Mouse (Mus musculus) hindbrain, postnatal 0 days (tissue): ENCODE data around the gene Aldh3b3. TPM values are rescaled to one million over a fixed set of nuclear protein-coding genes. Genes with fewer than 3 reads are reported as not detected.

Source experiments
- ATAC-seq: fragments of 200-750 bp; cut with Nextera tagmentation; 2 replicates; pipeline ENCODE4 v1.8.0; 2017; ENCODE audit warnings: mild to moderate bottlenecking, moderate TSS enrichment, moderate library complexity
- DNase-seq: peaks from one replicate; pipeline ENCODE4 v3.0.0-alpha.2; 2015; ENCODE audit warnings: low spot score
- H3K27ac ChIP-seq: fragments of 300-500 bp; sonication (generic); 2 replicates; pipeline ENCODE4 v1.5.1; 2014; ENCODE audit warnings: mild to moderate bottlenecking
- H3K27me3 ChIP-seq: fragments of 300-500 bp; sonication (generic); 2 replicates; pipeline ENCODE4 v1.6.1; 2014; ENCODE audit warnings: low read length, mixed read lengths; ENCODE audit not compliant: insufficient read depth
- H3K36me3 ChIP-seq: fragments of 300-500 bp; sonication (generic); 2 replicates; pipeline ENCODE4 v1.6.1; 2014; ENCODE audit warnings: low read length, mixed read lengths; ENCODE audit not compliant: insufficient read depth
- H3K4me1 ChIP-seq: fragments of 300-500 bp; sonication (generic); 2 replicates; pipeline ENCODE4 v1.6.1; 2014; ENCODE audit warnings: antibody characterized with exemption, low read length, mixed read lengths; ENCODE audit not compliant: insufficient read depth
- H3K4me2 ChIP-seq: fragments of 300-500 bp; sonication (generic); 2 replicates; pipeline ENCODE4 v1.6.1; 2014; ENCODE audit warnings: low read depth, mild to moderate bottlenecking, low read length, moderate library complexity, mixed read lengths
- H3K4me3 ChIP-seq: fragments of 300-500 bp; sonication (generic); 2 replicates; pipeline ENCODE4 v1.5.1; 2014; ENCODE audit warnings: low read length
- H3K9ac ChIP-seq: fragments of 300-500 bp; sonication (generic); replicated peaks from 2 replicates; pipeline ENCODE4 v1.6.1; 2014; ENCODE audit warnings: mild to moderate bottlenecking, low read length, moderate library complexity, mixed read lengths
- H3K9me3 ChIP-seq: fragments of 300-500 bp; sonication (generic); 2 replicates; pipeline ENCODE4 v1.6.1; 2016; ENCODE audit warnings: low read length, mixed read lengths
- CTCF ChIP-seq: IDR thresholded peaks from 2 replicates; pipeline ENCODE4 v1.5.1; 2016; ENCODE audit warnings: antibody characterized with exemption, control low read depth, low read depth
- WGBS: fragments of 180-500 bp; shearing (Covaris S2); extraction: QIAGEN DNeasy Blood & Tissue Kit; methylation state at CpG from one replicate; pipeline ENCODE4 v1.1.7; 2014; 5-methylcytosine and 5-hydroxymethylcytosine counted together
- polyA plus RNA-seq: library from polyadenylated mRNA; unstranded; fragments of >200 nt; fragmentation: Nextera tagmentation; extraction: Ambion mirVana; gene quantifications from 2 replicates; pipeline ENCODE4 v1.2.1, GENCODE M21; 2015
- total RNA-seq: library from RNA; depleted of rRNA; stranded (reverse); fragments of >200 nt; gene quantifications from 2 replicates; pipeline ENCODE4 v1.2.3, GENCODE M21; 2014

Gene Aldh3b3
- total and polyA plus RNA-seq, 2 experiments from 2014 or later = not detected

GRCm38 (mm10) chr19:3991966-3992365 lies 33.5 kb downstream of the Aldh3b3 start:
- Histone ChIP-seq H3K4me2 (no peak overlapping the region), H3K36me3 (no peaks in the 10 kb centered on the region), H3K4me3 (no peak overlapping the region), H3K27ac (no peak overlapping the region), H3K4me1 (no peaks in the 10 kb centered on the region), H3K9ac (no peak overlapping the region), H3K27me3 (no peaks in the 10 kb centered on the region), H3K9me3 (no peaks in the 10 kb centered on the region)
- no peak for TF ChIP-seq CTCF
- 93% methylated on average over 3 of the region's 3 CpGs for WGBS
- ATAC-seq (no peak), DNase-seq (no peak)

DNA sequence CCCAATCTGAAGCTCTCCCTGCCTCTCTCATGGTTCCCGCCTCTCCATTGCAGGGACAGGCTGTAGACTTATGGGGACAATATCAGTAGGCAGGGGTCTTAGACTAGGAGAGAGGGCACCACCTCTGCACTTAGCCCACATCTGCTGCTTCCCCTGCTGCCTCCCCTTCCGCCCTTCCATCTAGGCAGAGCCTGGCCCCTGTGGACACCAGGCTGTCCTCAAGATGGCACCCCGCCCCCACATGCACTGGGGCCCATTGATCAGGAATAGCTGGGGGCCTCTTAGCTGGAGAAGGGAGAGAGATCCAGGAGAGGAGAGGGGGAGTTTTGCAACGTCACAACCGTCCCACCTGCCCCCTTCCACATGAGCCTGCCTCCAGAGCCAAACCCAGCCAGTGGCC lies 34.0 kb downstream of the Aldh3b3 start, which contains the start of gene Tbx10:
Tbx10 (plus strand) TSS at position 337 of the 400 bp plus-strand sequence.
- H3K27me3 ChIP-seq = no peaks in the 10 kb centered on the region
- no peak for TF ChIP-seq CTCF
- 61% methylated on average over 5 of the region's 5 CpGs for WGBS
- H3K27ac ChIP-seq = no peak within 1 kb of the TSS
- H3K9ac ChIP-seq = no peak within 1 kb of the TSS
- H3K4me1 ChIP-seq = no peaks in the 10 kb centered on the region
- DNase-seq (no peak), ATAC-seq (no peak)
- H3K36me3 ChIP-seq = no peaks in the 10 kb centered on the region
- no peak within 1 kb of the TSS for H3K4me2 ChIP-seq
- no peaks in the 10 kb centered on the region for H3K9me3 ChIP-seq
- no peak within 1 kb of the TSS for H3K4me3 ChIP-seq

DNA sequence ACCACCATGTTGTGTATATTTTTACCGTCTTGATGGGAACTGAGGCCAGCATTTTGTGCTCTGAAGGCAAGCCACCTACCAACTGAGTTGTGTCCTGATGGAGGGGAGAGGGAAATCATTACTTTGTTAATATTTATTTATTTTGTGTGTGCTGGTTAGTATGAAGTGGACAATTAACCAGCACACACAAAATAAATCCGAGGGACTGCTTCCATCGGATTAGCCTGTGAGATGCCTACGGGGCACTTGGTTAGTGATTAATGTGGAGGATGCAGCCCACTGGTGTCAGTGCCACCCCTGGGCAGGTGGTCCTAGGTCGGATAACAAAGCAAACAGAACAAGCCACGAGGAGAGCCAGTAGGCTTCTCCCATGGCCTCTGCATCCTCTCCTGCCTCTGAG lies 36.5 kb downstream of the Aldh3b3 start:
- Histone ChIP-seq H3K4me3 (no peak overlapping the region), H3K27me3 (no peaks in the 10 kb centered on the region), H3K4me1 (0 out of 2 replicates have a peak, but pooled peaks cover 4% of the 10 kb centered on the region), H3K4me2 (no peak overlapping the region), H3K27ac (no peak overlapping the region), H3K9ac (no peak overlapping the region), H3K36me3 (no peaks in the 10 kb centered on the region), H3K9me3 (no peaks in the 10 kb centered on the region)
- DNase-seq = no peak
- no peak for TF ChIP-seq CTCF
- ATAC-seq = no peak
- 77% methylated on average over 6 of the region's 6 CpGs for WGBS

GRCm38 (mm10) chr19:3995505-3995904 lies 37.1 kb downstream of the Aldh3b3 start:
- H3K27me3 ChIP-seq = no peaks in the 10 kb centered on the region
- no peak for ATAC-seq
- WGBS = 87% methylated on average over 3 of the region's 3 CpGs

DNA sequence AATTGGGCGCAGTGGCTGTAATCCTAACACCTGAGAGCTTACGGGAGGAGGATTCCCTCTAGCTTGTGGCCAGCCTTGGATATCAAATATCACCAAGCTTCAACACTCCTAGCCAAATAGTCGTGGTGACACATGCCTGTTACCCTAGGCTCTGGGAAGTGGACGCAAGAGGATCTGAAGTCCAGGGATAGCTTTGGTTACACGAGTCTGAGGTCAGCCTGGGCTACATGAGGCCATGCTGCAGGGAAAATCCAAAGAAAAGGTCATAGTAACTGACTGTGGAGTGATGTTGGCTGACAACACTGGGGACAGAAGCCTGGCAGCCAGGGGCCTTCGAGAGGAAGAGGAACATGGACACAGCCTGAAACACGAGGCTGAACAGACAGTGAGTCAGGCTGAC lies 37.7 kb downstream of the Aldh3b3 start:
- no peak for TF ChIP-seq CTCF
- Histone ChIP-seq H3K4me3 (no peak overlapping the region), H3K27me3 (no peaks in the 10 kb centered on the region), H3K36me3 (no peaks in the 10 kb centered on the region), H3K9me3 (no peaks in the 10 kb centered on the region), H3K27ac (no peak overlapping the region), H3K4me1 (peaks cover 6% of the 10 kb centered on the region; the same call in 1 of the 2 replicates), H3K9ac (no peak overlapping the region), H3K4me2 (no peak overlapping the region)
- DNase-seq (no peak), ATAC-seq (no peak)
- 74% methylated on average over 7 of the region's 7 CpGs for WGBS

More at GRCm38 (mm10) chr19:3995505-3995904, 37.1 kb downstream of the Aldh3b3 start:
- Histone ChIP-seq H3K27ac (no peak overlapping the region), H3K9ac (no peak overlapping the region), H3K4me2 (no peak overlapping the region), H3K9me3 (no peaks in the 10 kb centered on the region), H3K36me3 (no peaks in the 10 kb centered on the region), H3K4me1 (0 out of 2 replicates have a peak, but pooled peaks cover 4% of the 10 kb centered on the region), H3K4me3 (no peak overlapping the region)
- no peak for DNase-seq
- no peak for TF ChIP-seq CTCF

DNA sequence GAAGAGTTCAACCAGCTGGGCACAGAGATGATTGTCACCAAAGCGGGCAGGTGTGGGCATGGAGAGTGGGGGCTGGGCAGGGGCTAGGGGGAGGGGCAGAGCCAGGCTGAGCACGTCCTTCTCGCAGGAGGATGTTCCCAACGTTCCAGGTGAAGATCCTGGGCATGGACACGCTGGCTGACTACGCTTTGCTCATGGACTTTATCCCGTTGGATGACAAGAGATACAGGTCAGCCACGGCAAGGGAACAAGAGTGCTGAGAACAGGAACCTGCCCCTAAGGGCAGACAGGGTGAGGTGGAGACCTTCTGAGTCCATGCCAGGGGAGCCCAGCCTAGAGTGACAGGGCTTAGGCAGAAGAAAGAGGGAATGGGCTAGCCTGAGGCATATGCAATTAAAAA lies 38.3 kb downstream of the Aldh3b3 start:
- H3K9ac ChIP-seq = no peak overlapping the region
- no peaks in the 10 kb centered on the region for H3K36me3 ChIP-seq
- peaks cover 12% of the 10 kb centered on the region; the same call in 1 of the 2 replicates for H3K4me1 ChIP-seq
- no peak overlapping the region for H3K4me2 ChIP-seq
- 81% methylated on average over 8 of the region's 8 CpGs for WGBS
- H3K27me3 ChIP-seq = no peaks in the 10 kb centered on the region
- ATAC-seq = no peak
- TF ChIP-seq CTCF = no peak
- no peak for DNase-seq
- no peaks in the 10 kb centered on the region for H3K9me3 ChIP-seq
- H3K4me3 ChIP-seq = no peak overlapping the region
- H3K27ac ChIP-seq = no peak overlapping the region

DNA sequence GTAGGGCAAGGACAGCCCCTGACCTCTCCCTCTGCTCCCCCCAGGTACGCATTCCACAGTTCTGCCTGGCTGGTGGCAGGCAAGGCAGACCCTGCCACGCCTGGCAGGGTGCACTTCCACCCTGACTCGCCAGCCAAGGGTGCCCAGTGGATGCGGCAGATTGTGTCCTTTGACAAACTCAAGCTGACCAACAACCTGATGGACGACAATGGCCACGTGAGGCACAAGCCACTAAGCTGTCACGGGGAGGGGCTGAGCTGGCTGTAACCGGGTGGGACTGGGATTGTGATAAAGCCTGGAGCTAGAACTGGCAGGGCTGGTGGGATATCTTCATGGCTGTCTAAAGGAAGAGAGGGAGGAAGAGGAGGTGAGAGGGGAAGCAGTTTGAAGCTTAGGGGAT lies 38.8 kb downstream of the Aldh3b3 start:
- Histone ChIP-seq H3K27ac (no peak overlapping the region), H3K4me3 (no peak overlapping the region), H3K27me3 (no peaks in the 10 kb centered on the region), H3K36me3 (no peaks in the 10 kb centered on the region), H3K9me3 (no peaks in the 10 kb centered on the region), H3K4me1 (peaks cover 12% of the 10 kb centered on the region; the same call in 1 of the 2 replicates), H3K4me2 (no peak overlapping the region), H3K9ac (no peak overlapping the region)
- ATAC-seq (no peak), DNase-seq (no peak)
- 58% methylated on average over 8 of the region's 8 CpGs for WGBS
- TF ChIP-seq CTCF = no peak
